Mouse (Mus musculus): ENCODE data around the gene Cyp4a10.

- TF ChIP-seq CEBPB (IDR thresholded peaks at IDR 0.05; ENCODE audit: insufficient read depth, poor library complexity, severe bottlenecking) (no peak), POLR2A (IDR thresholded peaks at IDR 0.05; ENCODE audit: insufficient read length, low read depth) (no peak), USF1 (IDR thresholded peaks at IDR 0.05; ENCODE audit: low read depth) (no peak), MAX (IDR thresholded peaks at IDR 0.05; ENCODE audit: low read depth) (no peak), SRF (IDR thresholded peaks at IDR 0.05; ENCODE audit: control insufficient read depth, insufficient read length, low read depth) (no peak), TCF12 (IDR thresholded peaks at IDR 0.05; ENCODE audit: insufficient read depth, poor library complexity, severe bottlenecking) (no peak)
Observed at GRCm38 (mm10) chr4:115575776-115576175, 57.7 kb downstream of the Cyp4a10 start.

Measured in myocyte (in vitro differentiated cells).